Mouse (Mus musculus) layer of hippocampus, postnatal 10 days (tissue): ENCODE results near the gene Scgb1a1. TPM values are rescaled to one million over a fixed set of nuclear protein-coding genes. Genes with fewer than 3 reads are reported as not detected.
A peak's percentile ranks its signal among the peaks of the same experiment; 100 is the strongest.
"Not testable (repeated sequence)": the region's sequence is repeated elsewhere in the genome, so short reads cannot be mapped to it uniquely, and the experiment has no call there.

Source experiments
- DNase-seq, 2 experiments: peaks; one replicate each; pipeline ENCODE4 v3.0.0; 2021; ENCODE audit warnings: low spot score in 2 of 2
- total RNA-seq, 2 experiments: library from RNA; stranded (reverse); gene quantifications; 2 replicates each; pipeline ENCODE4 v1.2.3; 2021

Gene Scgb1a1
- total RNA-seq, 2 experiments from 2014 or later, result not detected

DNA sequence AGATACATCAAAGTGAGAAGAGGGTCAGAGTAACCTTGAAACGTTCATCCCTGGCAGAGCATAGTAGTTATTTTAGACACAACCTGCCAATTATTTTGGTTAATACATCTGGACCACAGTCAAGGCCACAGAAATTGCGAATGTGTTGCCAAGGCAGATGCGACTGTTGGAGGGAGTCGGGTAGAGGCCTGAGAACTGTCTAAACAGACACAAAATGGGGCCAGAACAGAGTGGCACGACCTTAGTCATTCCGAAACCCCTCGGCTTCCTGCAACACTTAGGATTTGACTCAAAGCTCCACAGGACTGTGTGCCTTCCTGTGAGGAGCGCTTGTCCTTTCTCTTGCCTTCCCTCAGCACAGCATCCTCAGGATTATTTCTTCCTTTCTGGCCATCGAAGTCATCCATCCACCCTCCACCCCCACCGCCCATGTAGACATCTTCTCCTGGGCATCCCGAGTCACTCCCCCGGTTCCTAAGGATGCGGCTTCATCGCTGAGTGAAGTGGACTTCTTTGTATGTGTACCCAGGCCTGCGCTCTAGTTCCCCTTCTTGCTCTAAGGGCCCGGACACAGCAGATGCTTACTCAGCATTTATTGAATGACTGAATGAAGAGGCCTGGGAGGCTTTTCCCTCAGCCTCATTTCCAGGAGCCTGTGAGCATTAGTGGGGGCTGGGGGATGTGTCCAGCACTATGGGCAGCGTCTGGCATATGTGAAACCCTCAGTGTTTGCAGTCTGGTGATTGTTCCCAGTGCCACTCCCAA lies 12.7 kb upstream of the Scgb1a1 start:
- DNase-seq, result no peak

DNA sequence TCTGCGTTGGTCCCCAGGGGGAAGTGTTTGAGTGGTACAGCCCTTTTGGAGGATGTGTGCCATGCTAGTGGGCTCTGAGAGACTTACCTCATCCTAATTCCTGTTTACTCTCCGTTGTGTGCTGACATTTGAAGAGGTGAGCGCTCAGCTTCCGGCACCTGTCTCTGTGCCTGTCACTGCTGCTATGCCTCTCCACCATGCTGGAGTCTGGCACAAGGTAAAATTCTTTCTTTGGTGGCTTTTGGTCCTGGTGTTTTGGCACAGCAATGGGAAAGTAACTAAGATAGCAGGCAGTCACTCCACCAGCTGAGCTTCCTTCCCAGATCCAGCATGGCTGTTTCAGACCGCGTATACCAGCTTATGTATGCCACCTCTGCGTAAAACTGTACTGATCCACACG lies 12.0 kb upstream of the Scgb1a1 start:
- DNase-seq, result no peak

DNA sequence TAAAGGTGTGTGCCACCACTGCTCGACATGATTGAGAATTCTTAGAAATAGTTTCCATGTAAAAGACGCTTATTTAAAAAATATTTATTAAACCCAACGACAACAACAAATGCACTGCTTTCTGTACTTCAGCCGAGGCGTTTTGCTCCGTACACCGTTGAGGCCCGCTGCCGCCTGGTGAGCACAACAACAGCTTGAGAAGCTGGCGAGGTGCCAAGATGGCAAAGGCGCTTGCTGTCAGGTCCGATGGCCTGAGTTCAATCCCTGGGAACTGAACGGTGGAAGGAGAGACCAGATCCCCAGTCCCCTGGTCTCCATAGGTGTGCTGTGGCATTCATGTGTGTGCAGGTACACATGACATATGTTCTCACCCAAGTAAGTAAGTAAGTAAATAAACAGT lies 9.7 kb upstream of the Scgb1a1 start:
- no peak for DNase-seq

DNA sequence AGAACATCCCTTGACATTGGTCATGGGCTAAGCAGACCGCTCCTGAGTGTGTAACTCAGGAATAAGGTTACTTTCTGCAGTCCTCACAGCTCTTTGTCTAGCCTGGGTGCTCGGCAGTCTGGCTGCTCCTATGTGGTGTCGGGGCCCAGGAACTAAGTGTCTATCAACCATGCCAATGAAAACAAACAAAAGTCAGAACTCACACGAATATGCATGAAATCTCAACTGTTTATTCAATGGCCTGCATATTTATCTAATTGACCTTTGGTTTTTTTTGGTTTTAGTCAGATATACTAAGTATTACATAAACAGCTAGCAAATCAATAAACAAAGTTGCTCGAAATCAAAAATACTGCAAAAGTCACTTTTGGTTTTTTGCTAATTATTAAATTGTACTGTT lies 7.4 kb upstream of the Scgb1a1 start:
- no peak for DNase-seq

DNA sequence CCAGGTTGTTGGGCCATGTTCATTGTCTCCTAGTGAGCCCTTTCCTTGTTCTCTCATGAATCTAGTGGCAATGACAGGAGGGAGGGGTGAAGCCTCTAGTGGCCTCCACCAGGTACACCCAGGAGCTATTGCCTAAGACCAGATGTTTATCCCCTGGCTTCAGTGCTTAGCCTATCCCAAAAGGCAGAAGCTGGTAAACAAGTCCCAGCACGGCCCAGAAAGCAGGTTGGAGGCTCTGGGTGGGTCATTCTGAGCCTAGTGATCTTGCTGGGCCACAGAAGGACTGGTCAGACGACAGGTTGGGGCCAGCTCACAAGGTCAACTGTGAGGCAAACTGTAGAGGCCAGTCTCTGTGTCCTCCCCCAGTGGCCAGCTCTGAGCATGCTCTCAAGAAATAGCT lies 3.0 kb upstream of the Scgb1a1 start:
- no peak for DNase-seq

DNA sequence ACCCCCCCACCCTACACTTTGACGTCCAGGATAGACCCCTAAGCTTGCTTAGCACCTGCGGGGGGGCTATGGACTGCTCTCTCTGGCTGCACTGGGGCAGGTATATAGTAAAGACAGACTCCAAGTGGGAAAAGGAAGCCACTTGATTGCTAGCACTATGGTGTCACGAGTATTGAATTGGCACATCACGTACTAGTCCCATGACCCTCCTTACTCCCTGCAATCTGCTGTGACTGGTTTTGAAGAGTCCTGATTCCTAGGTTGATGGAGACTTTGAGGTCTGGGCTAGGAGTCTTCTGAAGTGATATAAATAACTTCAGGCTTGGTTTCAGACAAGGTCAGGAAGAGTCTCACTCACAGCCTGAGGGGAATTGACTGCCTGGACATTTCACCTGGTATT lies 2.4 kb upstream of the Scgb1a1 start:
- no peak for DNase-seq

DNA sequence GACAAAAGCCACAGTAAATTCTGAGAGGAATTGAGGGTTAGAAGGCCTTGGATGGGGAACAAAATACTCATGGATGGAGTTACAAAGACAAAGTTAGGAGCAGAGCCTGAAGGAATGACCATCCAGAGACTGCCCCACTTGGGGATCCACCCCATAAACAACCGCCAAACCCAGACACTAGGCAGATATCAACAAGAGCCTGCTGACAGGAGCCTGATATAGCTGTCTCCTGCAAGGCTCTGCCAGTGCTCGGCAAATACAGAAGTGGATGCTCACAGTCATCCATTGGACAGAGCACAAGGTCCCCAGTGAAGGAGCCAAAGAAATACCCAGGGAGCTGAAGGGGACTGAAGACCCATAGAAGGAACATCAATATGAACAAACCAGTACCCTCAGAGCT lies 3.9 kb downstream of the Scgb1a1 start:
- DNase-seq, result not testable (repeated sequence)

DNA sequence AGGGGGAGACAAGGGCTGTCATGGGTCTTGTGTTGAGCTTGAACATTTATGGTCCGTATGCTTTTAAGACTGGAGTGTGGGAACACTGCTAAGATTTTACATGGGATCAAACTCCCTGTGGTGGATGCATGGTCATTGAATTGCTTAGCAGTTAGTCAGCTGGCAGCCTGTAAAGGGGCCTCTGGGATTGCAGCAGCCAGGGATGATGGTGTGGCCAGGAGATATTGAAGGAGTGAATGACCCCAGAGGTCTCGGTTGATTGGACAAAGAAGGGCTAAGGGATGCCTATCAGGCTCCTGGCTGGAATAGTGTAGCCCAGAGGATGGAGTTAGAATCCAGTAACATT lies 4.8 kb downstream of the Scgb1a1 start:
- DNase-seq, result no peak

DNA sequence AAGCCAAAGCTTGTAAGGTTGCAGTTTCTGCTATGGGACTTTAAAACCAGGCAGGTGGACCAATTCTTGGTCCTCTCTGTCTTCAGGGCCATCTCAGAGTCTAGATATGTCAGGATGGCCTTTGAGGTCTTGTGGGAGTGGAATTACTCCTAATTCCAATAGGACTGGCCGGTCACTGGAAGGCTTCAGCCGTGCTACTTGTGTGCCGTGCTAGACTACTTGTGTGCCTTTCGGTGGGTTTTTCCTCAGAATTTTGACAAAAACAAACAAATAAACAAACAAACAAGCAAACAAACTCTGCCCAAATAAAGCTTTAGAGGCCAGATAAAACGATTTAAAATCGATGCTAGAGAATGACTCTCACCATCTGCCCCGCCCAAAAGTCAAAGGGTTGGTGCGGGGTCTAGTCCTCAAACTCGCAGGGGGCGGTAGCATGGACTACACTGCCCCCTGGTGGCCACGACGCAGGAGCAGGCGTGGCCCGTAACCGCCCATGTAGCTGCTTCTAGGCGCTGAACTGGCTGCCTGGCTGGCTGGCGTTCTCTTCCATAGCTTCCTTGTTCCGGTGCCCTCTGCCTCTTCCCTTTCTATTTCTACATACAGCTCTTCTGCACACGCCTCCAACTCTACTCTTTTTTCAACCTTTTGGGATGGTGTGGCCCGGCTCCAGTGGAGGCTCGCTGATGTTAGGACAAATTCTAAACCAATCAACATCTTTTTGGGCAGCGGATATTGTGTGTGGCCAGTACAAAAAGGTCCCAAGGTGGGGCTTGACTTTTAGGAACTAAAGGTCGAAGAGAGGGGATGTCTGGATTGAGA lies 5.4 kb downstream of the Scgb1a1 start:
- peak; percentile 79 to 85 for DNase-seq

DNA sequence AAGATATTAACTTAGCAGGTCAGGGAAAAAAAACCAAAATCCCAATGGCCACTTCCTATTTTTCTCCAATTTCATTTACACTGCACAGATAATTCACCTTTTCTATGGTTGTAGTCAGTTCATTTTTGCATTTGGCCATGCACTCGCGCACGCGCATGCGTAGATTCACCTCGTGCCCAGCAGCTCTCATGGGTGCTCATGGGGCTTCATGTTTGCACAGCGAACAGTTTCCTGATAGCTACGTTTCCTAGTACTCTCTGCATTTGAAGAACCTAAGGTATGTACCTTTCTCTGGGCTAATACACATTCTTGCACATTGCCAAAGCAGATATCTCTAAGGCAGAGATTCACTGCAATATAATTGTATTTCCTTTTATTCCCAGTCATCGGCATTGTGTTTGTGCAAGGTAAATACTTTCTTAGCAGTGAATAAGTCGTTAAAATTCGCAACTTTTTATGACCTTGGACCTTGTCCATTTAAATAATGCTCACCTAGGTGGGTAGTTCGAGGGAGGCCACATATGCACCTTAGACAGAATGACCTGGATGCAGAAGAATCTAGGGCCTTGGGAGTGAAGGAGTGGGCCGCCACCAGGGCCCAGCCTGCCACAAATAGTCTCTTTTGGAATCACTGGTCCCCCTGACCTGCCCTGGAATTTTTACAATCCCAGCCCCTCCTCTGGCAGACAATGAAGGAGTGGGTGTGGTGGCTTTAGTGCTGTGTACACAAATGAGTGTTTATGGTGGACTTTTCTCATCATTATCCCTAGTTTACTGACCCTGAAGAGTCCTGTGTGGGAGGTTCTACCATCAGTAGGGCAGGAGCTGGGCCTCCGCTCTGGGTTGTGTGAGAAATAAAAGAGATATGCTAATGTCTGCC lies 6.2 kb downstream of the Scgb1a1 start:
- no peak for DNase-seq

DNA sequence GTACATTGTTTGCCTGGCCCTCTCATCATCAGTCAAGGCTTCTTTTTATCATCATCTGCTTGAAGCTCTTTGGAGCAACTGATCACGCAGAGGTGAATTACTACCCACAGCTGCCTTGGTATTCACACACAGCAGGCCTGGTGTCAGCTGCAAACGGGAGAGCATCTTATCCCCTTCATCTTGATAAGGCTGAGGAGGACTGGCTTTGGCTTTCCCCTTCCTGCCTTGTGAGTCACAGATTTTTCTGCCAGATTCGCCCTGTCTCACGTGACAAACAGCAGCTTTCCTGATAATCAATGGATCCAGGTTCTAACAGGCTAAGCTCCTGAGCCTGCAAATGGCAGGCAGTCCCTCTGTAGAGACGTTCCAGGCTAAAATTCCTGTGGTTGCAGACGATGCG lies 7.8 kb downstream of the Scgb1a1 start:
- DNase-seq, result no peak

DNA sequence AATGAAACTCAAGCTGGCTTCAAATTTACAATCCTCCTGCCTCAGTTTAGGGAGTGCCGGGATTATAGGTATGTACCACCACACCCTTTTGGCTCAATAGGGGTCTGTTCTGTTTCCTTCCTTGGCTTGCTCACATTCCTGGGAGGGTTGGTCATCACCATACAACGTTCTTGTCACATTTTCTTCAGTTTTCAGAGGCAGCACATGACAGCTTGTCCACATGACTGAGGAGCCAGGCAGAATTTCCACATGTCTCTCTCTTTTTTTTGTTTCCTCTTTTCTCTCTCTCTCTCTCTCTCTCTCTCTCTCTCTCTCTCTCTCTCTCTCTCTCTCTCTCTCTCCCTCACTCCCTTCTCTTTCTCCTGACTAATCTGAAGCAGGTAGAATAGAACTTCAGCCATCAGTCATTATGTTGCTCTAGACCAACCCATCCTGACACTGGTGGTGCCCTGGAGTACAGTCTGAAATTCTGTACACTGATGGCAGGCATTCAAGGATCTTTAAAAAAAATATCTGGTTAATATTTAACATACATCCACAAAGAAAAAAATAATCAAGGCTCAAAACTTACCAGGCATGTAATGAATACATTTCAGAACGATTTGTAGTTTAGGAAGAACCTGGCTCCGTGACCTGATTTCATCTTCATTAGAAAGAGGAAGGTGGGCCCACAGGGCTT lies 10.6 kb downstream of the Scgb1a1 start:
- no peak for DNase-seq

DNA sequence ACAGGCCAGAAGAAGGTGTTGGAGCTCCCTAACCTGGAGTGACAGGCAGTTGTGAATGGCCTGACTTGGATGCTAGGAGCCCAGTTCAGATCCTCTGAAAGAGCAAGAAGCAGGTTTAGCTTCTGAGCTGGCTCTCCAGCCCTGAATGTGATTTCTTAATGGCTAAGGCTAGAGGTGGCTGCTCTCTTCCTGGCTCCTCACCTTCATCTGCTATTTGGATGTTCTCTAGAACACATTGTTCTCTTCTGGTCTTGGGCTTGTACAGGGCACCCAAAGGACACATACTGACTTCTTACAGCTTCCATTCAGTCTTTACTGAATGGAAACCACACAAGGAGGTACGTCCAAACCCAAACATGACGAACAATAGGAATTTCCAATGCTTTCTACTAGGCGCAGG lies 11.7 kb downstream of the Scgb1a1 start:
- no peak for DNase-seq

DNA sequence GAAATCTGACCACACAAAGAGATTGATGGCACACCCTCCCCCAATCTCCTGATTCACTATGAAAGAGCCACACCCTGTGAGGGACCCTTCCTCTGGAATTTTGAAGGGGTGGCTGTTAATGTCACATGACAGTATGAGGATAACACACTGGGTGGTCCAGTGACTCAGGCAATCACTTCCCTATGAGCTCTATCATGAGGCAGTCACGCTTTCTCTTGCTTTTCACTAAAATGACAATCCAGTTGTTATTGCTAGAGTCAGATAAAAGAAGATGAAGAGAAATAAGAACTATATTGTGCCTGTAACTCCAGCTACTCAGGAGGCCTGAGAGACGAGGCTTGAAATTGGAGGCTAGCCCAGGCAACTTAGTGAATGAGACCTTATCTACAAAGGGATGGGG lies 12.2 kb downstream of the Scgb1a1 start:
- no peak for DNase-seq

DNA sequence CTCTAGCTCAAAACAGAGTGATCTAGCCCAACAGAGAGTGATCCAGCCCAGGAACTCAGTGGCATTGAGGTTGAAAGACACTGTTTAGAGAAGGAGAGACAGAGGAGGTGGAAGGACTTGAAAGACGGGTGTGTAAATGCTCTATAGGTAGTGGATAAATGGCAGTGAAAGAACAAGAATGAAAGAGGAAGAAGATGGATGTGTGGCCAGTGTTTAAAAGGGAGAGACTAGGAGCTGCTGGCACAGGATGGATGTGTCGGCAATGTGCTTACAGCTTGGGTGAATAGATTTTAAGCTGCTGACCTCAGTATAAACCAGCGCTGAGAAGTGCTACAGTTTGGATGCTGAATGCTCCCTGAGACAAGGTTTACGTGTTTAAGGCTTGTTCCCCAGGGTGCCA lies 13.3 kb downstream of the Scgb1a1 start:
- no peak for DNase-seq

DNA sequence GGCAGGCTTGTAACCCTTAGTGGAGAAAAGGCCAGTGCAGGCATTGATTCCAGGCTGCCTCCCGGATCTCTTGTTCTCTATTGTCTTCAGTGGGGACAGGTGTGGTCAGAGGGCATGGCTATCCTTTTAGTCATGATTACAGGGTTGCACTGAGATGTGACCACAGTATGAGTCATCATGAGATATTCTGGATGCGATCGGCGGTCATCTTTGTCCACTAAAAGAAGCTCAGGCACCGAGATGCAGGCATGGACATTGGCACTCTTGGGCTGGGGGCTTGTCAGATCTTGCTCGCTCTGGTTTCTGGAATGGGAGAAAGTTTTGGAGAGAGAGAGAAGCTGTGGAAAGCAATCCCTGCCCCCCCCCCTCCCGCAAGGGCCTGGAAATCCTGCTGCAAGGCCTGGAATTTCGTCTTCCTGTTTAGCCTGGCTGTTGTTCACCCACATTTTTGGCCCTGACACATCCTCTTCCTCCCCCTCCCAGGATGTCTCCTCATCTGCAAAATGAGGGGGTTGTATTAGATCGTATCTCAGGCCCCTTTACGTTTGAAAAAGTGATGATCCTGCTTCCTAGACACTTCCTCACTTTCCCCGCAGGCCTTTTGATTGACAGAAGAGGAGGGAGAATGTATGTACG lies 13.9 kb downstream of the Scgb1a1 start:
- DNase-seq, result no peak

DNA sequence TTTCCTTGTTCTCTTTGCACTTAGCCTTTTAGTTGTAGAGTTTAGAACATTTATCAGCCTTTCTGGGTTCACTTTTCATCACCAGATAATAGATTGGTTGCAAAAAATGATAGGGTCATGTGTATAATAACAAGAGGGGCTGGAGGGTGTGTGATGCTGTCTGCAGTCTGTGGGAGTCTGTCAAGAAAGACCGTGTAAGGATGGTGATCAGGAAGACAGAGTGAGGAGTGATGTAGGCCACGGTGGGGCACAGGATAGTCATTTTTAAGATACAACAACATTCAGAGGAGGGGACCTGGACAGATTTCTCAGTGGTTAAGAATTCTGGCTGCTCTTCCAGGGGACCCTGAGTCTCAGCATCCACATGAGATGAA lies 15.6 kb downstream of the Scgb1a1 start:
- DNase-seq, result no peak

DNA sequence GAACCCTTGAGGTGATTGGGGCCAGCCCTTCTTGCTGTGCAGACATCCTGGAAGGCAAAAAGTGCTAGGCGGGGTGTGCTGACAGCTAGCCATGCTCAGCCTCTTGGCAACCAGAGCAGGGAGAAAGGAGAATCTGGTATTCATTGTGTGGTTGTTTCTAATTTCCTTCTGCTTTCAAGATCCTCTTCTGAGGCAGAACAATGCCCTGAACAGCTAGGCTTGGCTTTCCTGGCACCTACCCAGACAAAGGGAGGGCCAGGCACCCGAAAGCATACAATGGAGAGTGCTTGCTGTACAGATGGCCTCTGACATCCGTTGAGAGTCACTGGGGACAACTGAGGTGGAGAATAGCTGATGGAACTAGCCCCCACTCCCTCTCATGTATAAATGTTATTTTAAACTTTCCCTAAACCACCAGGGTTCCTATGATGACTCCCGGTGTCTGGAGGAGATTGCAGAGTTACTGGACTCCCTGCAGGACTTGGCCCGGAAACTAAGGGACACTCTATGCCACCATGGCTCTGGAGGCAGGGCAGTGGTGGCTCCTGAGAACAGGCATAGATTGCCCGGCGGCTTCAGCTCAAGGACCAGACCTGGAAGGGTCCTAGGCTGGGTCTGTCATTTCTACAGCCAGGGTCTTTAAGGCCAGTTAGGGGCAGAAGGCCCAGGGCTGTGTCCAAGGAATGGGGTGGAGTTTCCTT lies 16.2 kb downstream of the Scgb1a1 start:
- peak; percentile 26 to 37 for DNase-seq

DNA sequence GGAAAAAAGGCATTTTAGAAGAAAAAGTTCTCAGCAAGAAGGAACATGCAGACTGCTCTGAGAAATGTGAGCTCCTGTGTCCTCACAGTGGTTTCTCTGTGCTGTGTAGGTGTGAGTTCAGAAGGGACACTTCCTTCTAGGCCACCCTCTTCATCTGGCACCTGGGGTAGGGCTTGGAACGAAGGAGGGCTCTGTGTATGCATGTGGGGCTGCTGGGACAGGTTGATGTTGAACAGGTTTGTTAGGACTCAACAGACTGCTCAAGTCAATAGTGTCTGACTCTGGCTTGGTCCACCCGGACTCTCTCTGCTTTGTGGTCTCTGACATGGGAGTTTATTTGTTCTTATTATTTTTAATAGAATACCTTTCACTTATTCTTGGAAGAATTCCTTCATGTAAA lies 17.4 kb downstream of the Scgb1a1 start:
- no peak for DNase-seq

DNA sequence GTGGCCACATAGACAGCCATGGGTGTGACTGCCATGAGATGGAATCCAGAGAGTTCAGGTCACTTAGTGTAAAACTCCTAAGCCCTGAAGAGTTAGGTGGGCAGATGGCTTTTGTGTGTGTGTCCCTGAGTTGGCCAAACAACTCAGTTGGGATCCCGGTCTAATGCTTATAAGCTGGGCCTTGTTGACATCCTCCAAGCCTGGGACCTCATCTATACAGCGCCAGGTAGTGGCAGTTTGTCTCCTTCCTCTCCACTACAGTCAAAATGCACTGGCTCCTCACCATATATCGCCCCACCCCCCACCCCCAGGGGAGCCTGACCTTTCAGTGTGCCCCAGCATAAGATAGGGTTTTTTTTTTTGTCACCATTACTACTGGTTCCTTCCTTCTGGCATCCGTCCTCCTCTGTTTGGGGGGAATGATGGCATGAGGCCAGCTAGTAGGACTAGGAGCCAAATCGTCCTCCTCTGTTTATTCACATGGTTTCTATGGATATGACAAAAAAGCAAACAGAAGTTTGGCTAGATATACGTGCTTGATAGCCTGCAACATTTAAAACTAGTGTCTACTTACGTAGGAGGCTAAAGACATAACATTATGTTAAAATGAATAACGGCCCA lies 18.0 kb downstream of the Scgb1a1 start:
- DNase-seq, result peak; percentile 41 to 46
